Mouse (Mus musculus) liver (tissue): Measurements from ENCODE around the gene Casq2.

Source experiments
- DNase-seq: peaks from one replicate; pipeline ENCODE4 v3.0.0-alpha.2; 2020; ENCODE audit warnings: mixed read lengths

The Casq2 gene

GRCm38 (mm10) chr3:102166794-102167193, 80.6 kb downstream of the Casq2 start:
- no peak for DNase-seq

- DNase-seq: peak; percentile 42
Observed at GRCm38 (mm10) chr3:102167555-102168210, 81.5 kb downstream of the Casq2 start.

GRCm38 (mm10) chr3:102169197-102169905, 83.1 kb downstream of the Casq2 start:
- peak; percentile 66 for DNase-seq

- no peak for DNase-seq
Observed at GRCm38 (mm10) chr3:102174118-102174865, 88.1 kb downstream of the Casq2 start.

GRCm38 (mm10) chr3:102175701-102176100, 89.5 kb downstream of the Casq2 start:
- DNase-seq: no peak

GRCm38 (mm10) chr3:102176116-102176515, 89.9 kb downstream of the Casq2 start:
- DNase-seq: no peak

- DNase-seq: no peak
Observed at GRCm38 (mm10) chr3:102177837-102178615, 91.8 kb downstream of the Casq2 start.

- DNase-seq: no peak
Observed at GRCm38 (mm10) chr3:102179869-102180268, 93.7 kb downstream of the Casq2 start.

GRCm38 (mm10) chr3:102180746-102181145, 94.5 kb downstream of the Casq2 start:
- DNase-seq: no peak

GRCm38 (mm10) chr3:102181191-102181590, 95.0 kb downstream of the Casq2 start:
- no peak for DNase-seq

GRCm38 (mm10) chr3:102182601-102183000, 96.4 kb downstream of the Casq2 start:
- no peak for DNase-seq

GRCm38 (mm10) chr3:102184721-102185120, 98.5 kb downstream of the Casq2 start:
- DNase-seq: no peak

GRCm38 (mm10) chr3:102187401-102187800, 101.2 kb downstream of the Casq2 start:
- DNase-seq: no peak

GRCm38 (mm10) chr3:102188972-102189371, 102.8 kb downstream of the Casq2 start:
- no peak for DNase-seq

- no peak for DNase-seq
Observed at GRCm38 (mm10) chr3:102190015-102190414, 103.8 kb downstream of the Casq2 start.

GRCm38 (mm10) chr3:102190642-102191041, 104.4 kb downstream of the Casq2 start:
- no peak for DNase-seq

GRCm38 (mm10) chr3:102191575-102191974, 105.4 kb downstream of the Casq2 start:
- no peak for DNase-seq

- DNase-seq: no peak
Observed at GRCm38 (mm10) chr3:102192621-102193020, 106.4 kb downstream of the Casq2 start.

- peak; percentile 11 for DNase-seq
Observed at GRCm38 (mm10) chr3:102193488-102194290, 107.5 kb downstream of the Casq2 start.

- no peak for DNase-seq
Observed at GRCm38 (mm10) chr3:102194291-102195051, 108.3 kb downstream of the Casq2 start.

GRCm38 (mm10) chr3:102195762-102196161, 109.5 kb downstream of the Casq2 start:
- DNase-seq: no peak
